Mouse (Mus musculus) kidney, adult 9 months (tissue): ENCODE results near the gene Spns3.
A peak's percentile ranks its signal among the peaks of the same experiment; 100 is the strongest.

Experiments
- DNase-seq: peaks from one replicate; pipeline ENCODE4 v3.0.0; 2022

Spns3 gene

DNA sequence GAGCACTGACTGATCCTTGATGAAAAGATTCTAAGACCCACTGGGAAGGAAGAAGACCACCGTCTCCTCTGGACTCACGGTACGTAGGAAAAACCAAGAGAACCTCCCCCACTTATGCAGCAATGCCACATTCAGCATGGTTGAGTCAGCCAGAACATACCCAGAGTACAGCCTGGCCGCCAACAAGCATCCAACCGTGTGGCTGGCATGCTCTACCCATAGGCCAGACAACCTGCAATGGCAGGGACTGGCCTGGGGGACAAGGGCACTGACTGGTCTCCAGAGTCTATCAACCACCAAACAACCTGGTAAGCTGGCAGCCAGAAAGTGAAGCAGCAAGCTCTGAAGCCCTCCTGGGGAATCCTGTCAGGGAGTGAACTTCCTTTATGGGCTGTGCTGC, 41.7 kb downstream of the Spns3 start:
- no peak for DNase-seq

DNA sequence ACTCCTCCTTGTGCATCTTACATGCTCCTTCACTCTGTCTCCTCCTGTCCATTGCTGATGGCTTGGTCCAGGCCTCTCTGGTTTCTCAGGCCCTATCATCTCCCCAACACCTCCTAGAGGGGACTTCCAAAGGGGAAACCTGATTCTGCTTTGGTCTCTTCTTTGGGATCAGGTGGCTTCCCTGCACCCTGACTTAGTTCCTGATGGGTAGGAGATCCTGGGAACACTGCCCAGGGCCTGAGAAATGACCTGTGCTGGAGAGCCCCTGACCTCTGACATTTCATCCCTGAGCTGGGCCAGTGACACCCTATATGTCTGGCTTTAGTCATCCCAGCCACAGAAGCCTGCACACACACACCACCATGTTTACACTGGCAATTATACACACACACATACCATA, 42.7 kb downstream of the Spns3 start:
- DNase-seq: no peak

DNA sequence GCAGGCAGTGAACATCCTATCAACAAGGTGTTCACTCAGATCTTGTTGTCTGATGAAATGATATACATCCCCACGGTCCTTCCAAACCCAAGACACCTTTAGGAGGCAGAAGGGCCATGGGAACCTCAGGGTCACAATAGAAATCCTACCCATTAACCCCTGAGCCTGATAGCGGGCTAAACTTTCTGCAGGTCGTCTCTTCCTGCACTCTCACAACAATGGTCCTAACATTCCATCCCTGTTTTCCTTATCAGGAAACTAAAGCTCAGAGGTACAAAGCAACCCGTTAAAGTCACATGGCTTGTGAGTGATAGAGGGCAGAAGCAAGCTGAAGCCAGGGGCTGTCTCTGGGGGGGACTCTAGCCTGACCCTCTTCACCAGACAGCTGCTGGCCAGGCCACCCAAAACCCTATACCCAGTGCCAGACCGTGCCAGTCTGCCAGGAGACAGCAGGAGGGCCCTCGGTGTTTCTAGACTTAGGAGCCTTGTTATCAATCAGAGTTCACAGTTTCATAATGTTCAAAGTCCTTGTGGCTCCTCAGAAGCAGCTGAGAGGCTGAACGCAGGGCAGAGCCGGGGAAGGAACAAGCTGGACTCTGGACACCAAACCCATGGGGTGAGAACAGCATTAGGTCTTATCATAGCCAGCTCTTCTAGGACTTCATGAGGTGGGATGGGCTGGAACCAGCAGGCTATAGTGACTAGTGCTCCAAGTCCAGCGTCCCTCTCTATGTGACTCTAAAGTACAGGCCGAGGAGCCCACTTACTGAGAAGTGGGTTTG, 46.1 kb downstream of the Spns3 start:
- peak; percentile 92 for DNase-seq

DNA sequence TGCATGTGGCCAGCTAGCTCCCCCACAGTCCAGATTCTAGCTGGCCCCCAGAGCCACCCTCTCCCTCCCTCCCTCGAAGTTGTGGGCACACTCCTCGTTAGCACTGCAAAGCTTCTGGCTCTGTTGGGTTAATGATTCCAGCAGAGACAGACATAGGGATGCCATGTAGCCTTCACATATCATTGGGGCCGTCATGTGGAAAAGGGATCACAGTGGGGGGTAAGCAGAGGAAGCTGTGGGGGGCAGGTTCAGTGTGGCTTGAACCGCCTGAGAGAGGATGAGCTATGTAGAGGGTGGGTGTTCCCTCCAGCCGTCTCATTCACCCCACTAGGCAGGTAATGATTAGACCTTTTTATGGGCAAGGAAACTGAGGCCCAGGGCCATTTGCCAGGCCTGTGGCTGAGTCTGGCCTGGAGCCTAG, 46.8 kb downstream of the Spns3 start:
- peak; percentile 95 for DNase-seq

DNA sequence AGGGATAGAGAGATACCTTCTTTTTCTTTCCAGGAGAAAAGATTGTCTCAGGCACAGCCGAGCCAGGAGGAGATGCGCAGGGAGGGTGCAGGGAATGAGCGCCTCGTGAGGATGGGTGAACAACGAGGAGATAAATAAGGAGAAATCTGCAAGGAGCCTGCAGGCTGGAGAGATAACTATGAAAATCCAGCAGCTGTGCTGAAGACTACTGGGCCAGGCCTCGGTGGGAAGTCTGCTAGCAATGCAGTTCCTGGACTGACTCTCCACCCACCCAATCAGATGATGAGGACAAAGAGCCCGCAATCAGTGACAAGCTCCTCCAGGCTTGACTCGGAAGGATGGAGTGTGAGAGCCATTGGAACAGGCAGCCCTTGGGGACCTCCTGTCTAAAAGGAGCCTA, 48.1 kb downstream of the Spns3 start:
- DNase-seq: peak; percentile 55

DNA sequence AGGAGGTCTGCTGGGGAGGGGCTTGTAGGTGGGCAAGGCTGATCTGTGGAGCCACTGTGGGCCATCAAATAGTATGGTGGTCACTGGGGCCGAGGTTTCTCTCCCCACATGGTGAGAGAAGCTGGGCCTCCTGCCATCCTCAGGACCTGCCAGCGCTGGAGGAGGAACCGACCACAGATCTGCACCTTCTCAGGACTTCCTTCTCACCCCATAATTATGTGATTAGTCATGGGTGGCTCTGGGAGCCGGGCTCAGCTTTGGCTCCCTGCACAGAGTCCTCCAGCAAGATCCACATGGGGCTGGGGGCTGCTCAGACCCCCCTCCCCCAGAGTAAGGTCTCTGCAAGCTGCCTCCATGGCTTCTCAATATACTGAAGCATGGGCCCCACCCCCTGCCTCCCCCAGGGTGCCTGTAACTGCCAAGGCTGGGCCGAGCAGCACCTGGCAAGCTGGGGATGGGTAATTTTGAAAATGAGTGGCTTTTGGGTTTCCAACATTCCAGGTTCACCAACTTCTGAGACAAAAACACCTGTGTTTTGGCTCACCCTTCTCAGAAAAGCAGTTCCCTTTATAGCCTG, 48.8 kb downstream of the Spns3 start:
- DNase-seq: peak; percentile 40

DNA sequence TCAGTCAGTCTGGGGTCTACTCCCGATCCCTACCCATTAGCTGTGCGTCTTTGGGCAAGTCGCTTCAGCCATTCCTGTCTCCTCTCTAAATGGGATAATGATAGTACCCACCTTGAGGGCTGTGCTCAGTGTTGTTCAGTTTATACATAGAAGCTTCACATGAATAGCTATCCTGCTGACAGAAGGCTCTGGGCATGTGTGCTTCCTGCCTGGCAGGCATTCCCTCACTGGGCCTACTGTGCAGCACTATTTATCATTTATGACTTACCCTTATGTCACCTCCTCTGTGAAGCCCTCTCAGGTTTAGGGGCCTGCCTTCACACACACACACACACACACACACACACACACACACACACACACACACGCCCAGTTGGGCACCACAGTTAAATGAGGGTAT, 50.2 kb downstream of the Spns3 start:
- DNase-seq: no peak

DNA sequence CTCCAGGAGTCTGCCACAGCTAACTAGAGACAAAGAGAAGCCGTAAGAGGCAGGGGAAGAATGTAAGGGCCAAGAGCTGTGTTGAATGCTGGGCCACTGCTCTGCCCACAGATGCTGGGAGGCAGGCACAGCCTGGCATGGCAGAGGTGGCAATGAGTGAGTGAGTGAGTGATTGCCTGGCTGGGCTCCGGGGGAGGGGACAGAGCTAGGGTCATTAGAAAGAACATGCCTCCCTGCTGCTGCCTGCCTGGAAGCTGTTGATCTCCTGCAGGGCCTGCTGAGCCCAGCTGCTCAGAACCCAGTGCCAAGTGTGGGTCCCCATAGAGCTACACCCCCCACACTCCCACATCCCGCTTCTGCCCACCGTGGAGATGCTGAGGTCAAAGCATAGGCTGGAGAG, 52.9 kb downstream of the Spns3 start:
- DNase-seq: no peak

DNA sequence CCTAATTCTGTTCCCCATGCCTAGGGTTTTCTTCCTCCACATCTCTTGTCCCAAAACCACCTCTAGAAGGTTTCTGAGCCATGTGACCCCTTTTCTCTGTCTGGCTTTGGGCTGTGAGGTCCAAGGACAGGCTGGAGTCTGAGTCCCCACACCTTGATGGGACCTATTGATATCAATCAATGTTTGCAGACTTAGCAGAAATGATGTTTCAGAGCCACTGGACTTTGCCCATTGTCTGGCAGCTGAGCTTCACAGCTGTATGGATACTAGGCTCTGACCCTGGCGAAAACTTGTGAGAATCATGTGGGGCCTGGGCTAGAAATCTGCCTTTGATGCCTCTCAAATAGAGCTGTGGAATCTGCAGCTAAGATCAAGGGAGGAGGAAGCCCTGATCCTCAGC, 53.5 kb downstream of the Spns3 start:
- no peak for DNase-seq

DNA sequence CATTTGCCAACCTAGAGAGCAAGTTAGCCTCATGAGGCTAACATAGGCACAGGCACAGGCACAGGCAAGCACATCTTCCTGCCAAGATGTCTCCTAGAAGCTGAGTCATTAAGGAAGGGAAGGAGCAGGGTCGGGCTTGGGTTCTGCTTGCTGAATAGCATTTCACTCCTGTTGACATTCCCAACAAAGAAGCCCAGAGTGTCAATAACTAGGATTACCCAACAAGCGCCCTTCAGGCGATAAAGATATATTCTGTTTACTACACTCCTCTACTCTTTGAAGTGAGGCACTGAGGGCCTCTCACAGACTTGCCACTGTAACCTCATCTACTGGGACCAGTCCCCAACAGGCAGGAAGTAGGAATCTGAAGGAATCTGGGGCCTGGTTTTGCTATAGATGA, 54.2 kb downstream of the Spns3 start:
- DNase-seq: no peak

DNA sequence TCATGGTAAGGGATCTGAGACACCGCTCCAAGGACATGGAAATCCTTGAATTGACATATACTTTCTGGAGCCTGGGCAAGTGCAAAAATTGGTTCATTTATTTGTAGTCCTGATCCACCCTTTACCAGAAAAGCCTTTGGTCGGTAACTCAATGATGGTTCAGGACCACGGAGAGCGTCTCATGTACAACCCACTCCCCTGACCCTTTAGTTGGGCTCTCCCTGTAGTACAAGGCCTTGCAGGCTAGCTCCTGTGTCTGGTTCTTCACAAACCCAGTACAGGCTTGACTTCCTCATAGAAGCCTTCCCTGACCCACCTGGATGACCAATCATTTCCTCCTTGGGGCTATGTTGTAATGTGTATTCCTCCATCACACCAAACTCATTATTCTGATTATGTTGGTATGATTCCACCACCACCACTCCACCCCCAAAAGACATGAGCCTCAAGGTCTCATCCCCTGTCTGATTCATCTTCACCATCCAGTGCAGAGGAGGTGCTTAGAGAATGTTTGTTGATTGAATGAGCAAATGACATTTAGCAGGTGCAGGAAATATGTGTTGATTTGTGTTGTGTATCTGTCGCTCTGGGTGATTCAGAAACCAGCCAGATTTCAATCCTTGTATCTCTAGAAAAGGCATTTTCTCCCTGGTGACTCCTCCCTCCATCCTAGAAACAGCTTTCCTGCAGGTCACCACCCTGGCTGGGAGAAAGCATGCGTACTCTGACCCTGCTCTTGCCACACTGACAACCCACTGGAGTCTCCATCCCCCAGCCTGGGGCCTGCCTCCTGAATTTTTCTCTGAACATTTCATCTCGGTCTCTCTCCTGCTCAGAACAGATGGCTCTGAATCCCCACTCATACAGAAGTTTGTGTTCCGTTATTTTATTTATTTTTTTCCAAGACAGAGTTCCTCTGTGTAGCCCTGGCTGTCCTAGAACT, 56.0 kb downstream of the Spns3 start:
- DNase-seq: peak; percentile 38

DNA sequence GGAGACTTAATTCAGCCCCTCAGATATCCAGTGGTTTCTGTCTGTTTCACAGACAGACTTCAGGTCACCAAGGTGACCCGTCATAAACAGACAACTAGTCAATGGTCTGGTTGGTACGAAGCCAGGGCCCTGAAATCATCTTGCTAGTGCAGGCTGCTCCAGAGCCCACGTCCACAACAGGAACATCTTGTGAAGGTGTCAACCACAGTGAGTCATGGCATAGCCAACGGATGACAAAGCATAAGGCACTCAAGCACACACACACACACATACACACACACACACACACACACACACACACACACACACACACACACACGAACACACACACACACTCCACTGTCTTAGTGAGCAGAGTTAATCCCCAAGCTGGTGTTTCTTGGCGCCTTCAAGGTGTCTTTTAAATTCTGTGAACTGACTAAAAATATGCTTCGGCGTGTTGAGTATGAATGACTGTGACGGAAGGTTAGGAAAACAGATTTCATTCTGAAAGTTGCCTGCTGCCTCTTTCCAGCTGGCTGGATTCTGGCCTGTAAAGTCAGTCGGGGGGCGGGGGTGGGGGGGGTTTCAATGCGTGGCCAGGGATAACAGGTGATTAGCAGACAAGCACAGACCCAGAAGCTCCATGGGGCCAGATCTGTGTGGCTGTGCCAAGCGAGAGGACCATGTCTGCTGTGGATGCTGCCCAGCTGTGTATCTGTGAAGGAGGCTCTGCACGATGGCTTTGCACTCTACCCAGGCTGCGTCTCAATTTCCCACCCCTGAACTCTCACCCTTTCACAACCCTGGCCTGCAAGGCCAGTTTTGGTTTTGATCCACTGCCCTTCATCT, 59.0 kb downstream of the Spns3 start:
- DNase-seq: no peak

DNA sequence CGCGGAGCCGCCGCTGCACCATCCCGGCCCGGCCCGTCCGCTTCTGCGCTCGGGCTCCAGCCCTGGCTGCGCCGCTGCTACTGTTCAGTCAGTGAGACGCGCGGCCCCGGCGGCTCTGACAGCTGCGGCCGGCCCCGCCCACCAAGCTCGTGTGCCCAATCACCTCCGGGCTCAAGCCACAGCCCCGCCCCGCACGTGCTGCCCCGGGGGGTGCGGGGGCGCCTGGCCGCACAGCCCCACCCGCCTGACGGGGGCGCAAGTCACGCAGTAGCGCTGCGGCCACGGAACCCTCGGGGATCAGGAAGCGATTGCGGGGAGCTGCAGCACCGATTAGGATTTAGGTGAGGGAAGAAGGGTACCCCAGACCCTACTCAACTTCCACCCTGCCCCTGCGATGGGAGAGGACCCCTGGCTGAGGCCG, 60.4 kb downstream of the Spns3 start, which contains the start of gene Spns2:
TSS of gene Spns2 (minus strand) at position 24 of the 421 bp plus-strand sequence.
- DNase-seq: peak; percentile 96

DNA sequence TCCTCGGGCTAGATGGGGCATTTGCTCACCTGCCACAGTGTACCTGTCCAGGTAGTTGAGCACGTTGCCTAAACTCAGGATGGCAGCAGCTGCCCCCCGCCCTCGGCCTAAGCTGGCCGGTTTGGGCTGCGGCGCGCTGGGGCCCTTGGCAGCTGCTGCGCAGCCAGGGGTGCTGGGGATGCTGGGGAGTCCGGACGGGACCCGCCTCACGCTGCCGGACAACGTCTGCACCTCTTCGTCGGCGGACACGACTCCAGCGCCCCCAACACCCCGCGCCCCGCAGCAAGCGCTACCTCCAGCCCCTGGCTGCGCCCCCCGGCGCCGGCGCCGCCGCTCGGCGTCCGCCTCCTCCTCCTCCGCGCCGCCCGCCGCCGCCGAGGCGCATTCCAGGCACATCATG, 60.9 kb downstream of the Spns3 start:
- DNase-seq: no peak

DNA sequence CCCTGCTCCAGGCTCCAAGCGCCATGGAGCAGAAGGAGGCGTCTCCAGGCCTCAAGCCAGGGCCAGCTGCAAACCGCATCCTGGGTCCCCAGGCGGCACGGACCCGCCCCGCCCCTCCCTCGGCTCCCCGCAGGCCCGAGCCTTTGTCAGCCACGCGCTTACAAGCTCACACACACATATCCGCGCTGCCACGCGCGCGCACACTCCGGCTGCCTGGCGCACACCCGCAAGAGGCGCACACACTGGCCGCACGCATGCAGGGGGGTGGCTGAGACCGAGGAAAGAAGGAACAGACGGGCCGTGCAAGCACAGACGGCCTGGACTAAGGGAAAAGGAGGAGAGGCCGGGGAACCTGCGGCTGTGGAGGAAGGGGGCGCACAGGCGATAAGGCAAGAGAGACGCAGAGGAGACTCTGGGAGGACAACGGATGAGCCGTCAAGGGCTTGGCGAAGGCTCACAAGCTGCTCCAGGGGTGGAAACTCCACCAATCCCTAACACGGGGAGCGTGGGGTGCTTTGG, 61.5 kb downstream of the Spns3 start:
- no peak for DNase-seq

DNA sequence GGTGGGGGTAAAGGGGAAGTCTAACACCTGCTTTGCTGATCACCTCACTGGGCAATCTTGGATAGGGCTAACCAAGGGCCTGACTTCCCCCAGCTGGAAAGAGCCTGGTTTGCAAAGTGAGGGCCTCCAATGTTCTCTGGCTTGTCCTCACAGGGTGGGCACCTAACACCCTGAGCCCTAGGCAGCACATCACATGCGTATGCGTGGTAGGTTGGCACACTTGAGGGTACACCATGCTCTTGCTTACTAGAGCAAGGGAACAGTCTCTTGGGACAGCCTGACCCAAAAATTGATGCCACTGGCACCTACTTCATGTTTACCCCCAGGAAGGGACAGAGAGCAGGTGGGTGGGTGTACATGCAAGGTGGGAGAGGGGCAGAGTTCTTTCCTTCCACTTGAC, 62.6 kb downstream of the Spns3 start:
- no peak for DNase-seq

DNA sequence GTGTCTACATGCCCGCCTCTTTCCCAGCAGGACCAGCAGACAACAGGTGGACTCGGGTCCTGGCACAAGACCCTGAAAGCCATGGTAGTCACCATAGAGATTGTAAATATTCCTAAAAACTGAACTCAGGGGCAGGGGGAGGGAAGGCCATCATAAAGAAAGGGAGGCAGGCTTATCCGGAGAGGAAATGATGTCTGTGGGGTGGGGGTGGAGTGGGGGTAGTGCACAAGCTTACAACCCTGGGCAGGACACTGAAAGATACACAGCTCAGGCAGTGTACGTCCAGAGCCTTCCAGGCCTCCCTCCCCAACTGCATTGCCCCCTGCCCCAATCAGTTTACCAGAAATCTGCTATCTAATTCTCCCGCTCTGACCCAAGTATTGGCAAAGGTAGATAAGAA, 63.1 kb downstream of the Spns3 start:
- no peak for DNase-seq

DNA sequence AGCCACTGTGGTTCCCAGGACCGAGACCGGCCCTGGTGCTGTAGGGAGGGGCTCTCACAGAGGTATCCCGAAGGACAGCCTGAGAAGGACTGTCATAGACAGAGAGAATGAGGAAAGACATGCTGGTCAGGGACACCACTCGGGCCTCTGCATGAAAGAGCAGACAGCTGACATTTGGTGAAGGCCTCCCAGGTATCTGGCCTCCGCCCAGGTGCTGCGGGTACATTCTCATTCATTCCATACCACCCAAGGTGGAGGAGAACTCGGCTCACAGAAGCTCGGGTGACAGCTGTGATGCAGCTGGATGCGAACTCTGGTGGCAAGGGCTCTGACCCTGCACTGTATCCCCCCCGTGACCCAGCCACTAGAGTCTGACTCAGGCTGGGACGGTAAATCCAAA, 64.3 kb downstream of the Spns3 start:
- DNase-seq: no peak

DNA sequence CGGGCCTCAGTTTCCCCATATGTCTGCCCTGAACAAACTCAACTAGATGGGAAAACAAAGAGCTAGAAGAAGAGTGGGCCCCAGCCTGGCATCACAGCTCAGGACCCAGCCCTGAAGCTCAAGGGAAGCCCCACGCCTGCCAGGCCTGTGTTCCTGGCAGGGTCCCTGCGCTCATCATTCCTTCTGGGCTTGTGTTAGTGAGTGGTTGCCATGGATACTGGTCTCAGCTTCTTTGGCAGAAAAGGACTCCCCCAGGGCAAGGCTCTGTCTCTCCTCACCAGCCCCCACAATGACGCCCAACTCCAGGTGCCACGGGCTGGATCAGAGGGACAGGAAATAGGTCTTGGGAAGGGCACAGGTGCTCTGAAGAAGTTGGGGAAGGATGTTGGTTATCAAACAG, 65.1 kb downstream of the Spns3 start:
- no peak for DNase-seq

DNA sequence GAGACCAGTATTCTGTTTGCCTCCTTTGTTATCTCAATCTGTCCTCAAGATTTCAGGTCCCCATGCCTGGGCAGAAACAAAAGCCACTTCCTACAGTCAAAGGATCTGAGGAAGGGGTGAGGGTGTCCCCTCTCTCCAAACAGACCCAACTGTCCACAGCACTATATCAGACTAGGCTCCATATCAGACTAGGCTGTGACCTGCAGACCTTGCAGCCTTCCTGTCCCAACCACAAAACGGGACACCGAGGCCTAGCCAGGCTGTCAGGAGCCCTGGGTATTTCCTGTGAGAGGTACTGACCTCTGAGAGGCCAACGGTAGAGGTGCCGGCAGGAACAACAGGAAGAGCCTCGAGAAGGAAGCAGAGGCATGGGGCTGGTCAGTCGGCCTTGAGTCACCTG, 65.8 kb downstream of the Spns3 start:
- no peak for DNase-seq

DNA sequence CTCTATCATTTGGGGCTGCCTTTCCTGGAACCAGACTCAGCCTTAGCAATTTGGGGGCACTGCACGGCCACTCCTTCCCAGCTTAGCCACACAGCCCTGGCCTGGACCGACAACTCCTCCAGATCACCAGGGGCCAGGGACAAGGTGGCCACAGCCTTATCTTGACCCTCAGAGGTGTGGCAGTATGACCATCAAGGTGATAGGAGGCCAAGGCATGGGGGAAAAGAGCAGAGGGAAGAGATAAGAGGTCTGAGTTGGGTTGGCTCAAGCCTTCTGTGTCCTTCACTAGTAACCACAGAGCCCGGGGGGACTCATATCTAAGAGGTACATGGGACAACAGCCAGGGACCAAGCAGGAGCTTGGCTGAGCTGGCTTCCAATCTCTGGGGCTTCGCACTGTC, 68.4 kb downstream of the Spns3 start:
- no peak for DNase-seq

DNA sequence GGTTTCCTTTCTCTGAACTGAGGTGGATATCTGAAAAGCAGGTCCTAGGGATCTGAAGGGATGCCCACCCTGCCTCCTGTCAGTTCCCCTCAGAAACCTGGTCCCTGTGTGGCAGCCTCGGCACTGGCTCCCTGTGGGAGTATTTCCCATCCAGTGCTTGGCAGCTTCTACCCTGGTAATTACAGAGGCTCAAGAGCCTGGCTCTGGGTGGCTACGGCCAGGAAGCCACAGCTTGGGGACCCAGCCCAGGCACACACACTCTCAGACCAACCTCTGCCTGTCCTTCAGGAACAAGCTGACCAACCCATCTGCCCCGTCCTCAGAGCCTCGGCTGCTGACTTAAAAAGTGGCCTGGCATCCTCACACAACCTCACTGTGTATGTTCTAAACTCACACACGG, 69.0 kb downstream of the Spns3 start:
- DNase-seq: no peak

DNA sequence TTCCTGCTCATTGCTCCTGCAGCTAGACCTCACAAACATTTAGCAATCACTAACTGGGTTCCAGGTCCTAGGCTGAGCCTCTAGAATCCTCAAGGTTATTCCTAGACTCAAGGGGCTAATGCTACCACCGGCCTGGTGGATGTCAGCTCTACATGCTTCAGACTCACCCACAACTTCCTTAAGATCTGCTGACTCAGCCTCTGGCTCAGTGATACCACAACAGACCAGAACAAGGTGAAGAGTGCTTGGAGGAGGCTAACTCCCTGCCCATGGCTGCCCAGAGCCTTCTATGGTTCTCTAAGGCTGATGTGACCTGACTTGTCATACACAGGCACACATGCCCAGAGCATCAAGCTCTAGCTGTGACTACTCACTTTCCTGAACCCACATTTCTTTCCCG, 70.8 kb downstream of the Spns3 start:
- no peak for DNase-seq
